Mouse (Mus musculus): ENCODE data around the gene Lmod3. TPM values are rescaled to one million over a fixed set of nuclear protein-coding genes. Genes with fewer than 3 reads are reported as not detected.

The Lmod3 gene
- polyA plus RNA-seq, 1 experiment from 2014 or later: 0.69 TPM

DNA sequence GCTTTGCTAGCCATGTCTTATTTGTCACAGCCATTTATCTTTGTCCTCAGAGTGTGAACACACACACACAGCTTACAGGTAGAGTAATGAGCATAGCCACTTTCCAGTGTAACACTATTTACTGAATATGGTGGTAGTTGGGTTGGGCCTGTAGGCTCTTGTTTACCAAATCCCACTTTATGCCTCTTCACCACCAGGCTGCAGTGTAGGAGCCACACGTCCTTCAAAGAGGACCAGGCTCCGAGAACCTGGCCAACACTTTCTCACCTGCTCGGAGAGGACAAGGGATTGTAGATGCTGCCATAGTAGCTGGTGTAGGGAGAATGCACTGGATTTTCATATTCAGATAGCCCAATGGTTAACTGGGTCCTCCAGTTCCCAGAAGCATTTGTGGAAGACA is 39.5 kb upstream of the Lmod3 start:
- WGBS: 75% methylated on average over 3 of the region's 3 CpGs
- Histone ChIP-seq H3K9me3 (ENCODE audit: control insufficient read depth, low read length) (no peaks in the 10 kb centered on the region), H3K27ac (ENCODE audit: low read length) (peak overlapping the region; percentile 44; the same call in 1 of the 2 replicates), H3K4me3 (ENCODE audit: low read length) (no peak overlapping the region), H3K27me3 (ENCODE audit: control insufficient read depth, insufficient read depth, low read depth, low read length) (no peaks in the 10 kb centered on the region), H3K4me2 (ENCODE audit: low read depth, low read length) (no peak overlapping the region), H3K36me3 (ENCODE audit: control insufficient read depth, insufficient read depth, low read length) (peaks cover 7% of the 10 kb centered on the region), H3K9ac (ENCODE audit: low read length) (no peak overlapping the region), H3K4me1 (replicated peaks; ENCODE audit: control insufficient read depth, insufficient read depth, low read length) (peaks cover 38% of the 10 kb centered on the region)
- ATAC-seq (ENCODE audit: low read depth): no peak

DNA sequence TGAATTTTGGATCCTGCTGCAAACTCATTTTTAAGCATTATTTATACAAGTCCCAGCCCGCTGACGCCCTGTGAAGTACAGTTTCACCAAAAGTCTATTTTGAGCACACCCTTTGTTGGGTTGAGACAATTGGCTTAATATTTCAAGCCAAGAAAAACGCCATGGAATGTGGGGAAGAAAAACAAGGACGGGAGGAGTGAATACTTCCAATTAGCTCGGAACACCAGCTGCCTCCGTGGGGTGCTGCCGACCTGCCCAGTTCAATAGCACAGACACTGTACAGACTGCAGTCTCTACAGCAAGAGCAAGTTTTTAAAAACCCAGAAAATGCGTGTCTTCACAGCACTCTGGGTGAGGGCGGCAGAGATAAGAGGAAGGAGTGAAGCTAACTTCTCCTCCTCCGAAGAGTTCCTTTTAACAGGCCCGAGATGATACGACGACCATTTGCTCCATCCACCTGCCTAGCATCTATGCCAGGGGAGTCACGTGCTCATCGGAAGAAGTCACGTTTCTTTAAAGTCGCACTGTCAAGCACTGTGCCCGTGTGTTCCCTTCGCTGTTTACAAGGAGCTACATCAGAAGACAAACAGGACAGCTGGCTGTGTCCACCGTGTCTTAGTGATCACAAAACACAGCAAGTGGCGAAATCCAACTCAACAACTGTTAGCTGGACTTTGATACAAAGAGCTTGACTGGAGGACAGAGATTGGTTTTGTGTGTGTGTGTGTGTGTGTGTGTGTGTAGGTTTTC is 38.8 kb upstream of the Lmod3 start:
- H3K36me3 ChIP-seq (ENCODE audit: control insufficient read depth, insufficient read depth, low read length): peaks cover 7% of the 10 kb centered on the region
- peaks cover 38% of the 10 kb centered on the region for H3K4me1 ChIP-seq (replicated peaks; ENCODE audit: control insufficient read depth, insufficient read depth, low read length)
- ATAC-seq (ENCODE audit: low read depth): no peak
- 66% methylated on average over 21 of the region's 21 CpGs for whole genome bisulfite sequencing
- H3K4me2 ChIP-seq (ENCODE audit: low read depth, low read length): no peak overlapping the region
- no peaks in the 10 kb centered on the region for H3K9me3 ChIP-seq (ENCODE audit: control insufficient read depth, low read length)
- no peak overlapping the region for H3K27ac ChIP-seq (ENCODE audit: low read length)
- H3K9ac ChIP-seq (ENCODE audit: low read length): no peak overlapping the region
- no peaks in the 10 kb centered on the region for H3K27me3 ChIP-seq (ENCODE audit: control insufficient read depth, insufficient read depth, low read depth, low read length)
- H3K4me3 ChIP-seq (ENCODE audit: low read length): no peak overlapping the region

DNA sequence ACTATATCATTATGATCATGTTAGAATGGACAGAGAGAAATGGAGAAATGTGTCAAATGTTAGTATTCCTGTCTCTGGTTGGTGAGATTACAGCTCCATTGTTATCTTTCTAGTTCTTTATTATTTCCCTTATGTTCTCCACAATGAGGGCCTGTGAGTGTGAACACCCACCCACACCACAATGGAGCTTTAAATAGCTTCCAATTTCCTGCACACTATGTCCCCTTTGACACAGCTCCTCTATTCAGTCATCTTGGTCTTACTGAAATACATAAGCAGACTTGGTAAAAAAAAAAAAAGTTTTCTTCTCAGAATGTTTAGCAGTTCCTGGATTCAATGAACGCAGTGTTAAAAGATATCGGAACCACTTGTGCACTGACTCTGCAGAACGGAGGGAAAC is 38.1 kb upstream of the Lmod3 start:
- peaks cover 5% of the 10 kb centered on the region for H3K36me3 ChIP-seq (ENCODE audit: control insufficient read depth, insufficient read depth, low read length)
- H3K9me3 ChIP-seq (ENCODE audit: control insufficient read depth, low read length): no peaks in the 10 kb centered on the region
- no peak overlapping the region for H3K4me2 ChIP-seq (ENCODE audit: low read depth, low read length)
- H3K27ac ChIP-seq (ENCODE audit: low read length): no peak overlapping the region
- peaks cover 38% of the 10 kb centered on the region for H3K4me1 ChIP-seq (replicated peaks; ENCODE audit: control insufficient read depth, insufficient read depth, low read length)
- no peak overlapping the region for H3K9ac ChIP-seq (ENCODE audit: low read length)
- H3K4me3 ChIP-seq (ENCODE audit: low read length): no peak overlapping the region
- H3K27me3 ChIP-seq (ENCODE audit: control insufficient read depth, insufficient read depth, low read depth, low read length): no peaks in the 10 kb centered on the region
- no peak for ATAC-seq (ENCODE audit: low read depth)
- 45% methylated on average over 3 of the region's 3 CpGs for WGBS

DNA sequence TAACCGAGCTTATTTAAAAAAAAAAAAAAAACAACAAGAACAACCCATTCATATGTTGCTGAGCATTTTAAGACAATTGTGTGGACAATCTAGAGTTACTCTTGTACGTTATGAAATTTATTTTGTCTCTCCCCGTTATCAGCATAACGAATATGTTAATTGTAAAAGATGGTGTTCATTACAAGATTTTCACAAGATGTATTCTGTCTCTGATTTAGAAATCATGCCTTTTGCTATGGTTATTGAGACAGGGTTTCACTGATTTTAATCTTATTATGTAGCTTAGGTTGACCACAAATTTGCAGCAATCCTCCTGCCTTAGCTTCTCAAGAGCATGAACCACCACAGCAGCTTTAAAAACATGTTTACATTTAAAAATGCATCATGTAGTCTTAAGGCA is 37.3 kb upstream of the Lmod3 start:
- H3K4me1 ChIP-seq (replicated peaks; ENCODE audit: control insufficient read depth, insufficient read depth, low read length): peaks cover 38% of the 10 kb centered on the region
- H3K27me3 ChIP-seq (ENCODE audit: control insufficient read depth, insufficient read depth, low read depth, low read length): no peaks in the 10 kb centered on the region
- H3K9me3 ChIP-seq (ENCODE audit: control insufficient read depth, low read length): no peaks in the 10 kb centered on the region
- H3K4me3 ChIP-seq (ENCODE audit: low read length): no peak overlapping the region
- H3K4me2 ChIP-seq (ENCODE audit: low read depth, low read length): no peak overlapping the region
- H3K9ac ChIP-seq (ENCODE audit: low read length): no peak overlapping the region
- 84% methylated on average over 4 of the region's 4 CpGs for WGBS
- H3K36me3 ChIP-seq (ENCODE audit: control insufficient read depth, insufficient read depth, low read length): peaks cover 2% of the 10 kb centered on the region; the same call in 1 of the 2 replicates
- no peak for ATAC-seq (ENCODE audit: low read depth)
- no peak overlapping the region for H3K27ac ChIP-seq (ENCODE audit: low read length)

DNA sequence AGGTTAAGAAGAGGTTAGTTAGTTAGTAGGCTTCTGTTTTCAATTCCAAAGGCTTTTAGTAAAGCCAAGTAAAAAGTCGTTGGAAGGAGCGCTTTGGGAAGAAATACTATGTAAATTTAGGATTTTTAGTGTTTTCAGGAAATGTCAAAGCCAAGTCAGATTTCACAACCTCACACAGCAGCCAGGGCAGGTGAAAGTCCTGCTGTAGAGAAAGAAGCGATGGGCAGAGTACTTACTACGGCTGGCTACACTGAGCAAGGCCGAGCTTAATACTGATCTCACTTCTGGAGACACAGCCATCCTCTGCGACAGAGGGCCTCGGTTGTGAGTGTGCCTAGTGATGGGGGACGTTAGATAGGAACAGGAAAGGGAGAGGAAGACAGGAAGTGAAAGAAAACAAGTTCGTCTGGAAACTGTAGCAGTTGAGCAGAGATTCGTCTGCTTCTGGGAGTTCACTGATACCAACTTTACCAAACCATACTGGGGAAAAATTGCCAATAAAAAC is 36.8 kb upstream of the Lmod3 start:
- ATAC-seq (ENCODE audit: low read depth): no peak

DNA sequence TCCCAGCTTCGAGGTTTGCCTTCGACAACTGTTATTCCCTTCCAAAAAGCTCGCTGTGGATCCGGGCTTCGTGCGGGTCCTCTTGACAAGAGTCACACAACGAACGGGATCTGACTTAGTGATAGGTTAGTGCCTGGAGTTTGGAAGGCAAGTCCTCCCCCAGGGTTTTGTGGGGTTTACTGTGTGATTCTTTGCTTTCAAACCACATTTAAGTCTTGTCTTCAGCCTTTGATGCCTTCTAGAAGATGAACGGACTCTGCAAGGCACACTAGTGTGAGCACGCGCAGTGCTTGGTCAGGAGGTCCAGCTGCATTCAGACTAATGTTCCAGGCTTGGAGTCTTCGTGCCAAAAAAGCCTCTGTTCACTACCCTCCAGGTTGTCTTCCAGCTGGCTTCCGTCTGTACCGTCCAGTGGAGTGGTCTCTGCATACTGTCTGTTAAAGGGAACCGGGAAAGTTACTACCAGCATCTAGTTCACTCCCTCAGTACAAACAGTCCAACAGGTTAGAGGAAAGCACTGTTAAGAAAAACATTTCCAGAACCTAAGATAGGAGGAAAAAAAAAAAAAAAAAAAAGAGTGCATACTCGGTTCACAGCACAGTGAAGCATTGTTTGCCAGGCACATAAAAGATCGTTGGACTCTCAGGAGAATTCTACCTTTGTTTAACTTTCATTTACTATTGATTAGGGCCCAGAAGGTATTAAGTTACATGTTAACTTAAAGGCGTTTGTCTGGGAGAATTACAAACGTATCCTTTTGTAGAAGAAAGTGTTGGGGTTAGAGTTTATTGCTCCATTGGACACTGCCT is 35.7 kb upstream of the Lmod3 start:
- ATAC-seq (ENCODE audit: low read depth): peak; percentile 54; the same call in 1 of the 2 replicates
- Histone ChIP-seq H3K4me2 (ENCODE audit: low read depth, low read length) (no peak overlapping the region), H3K27me3 (ENCODE audit: control insufficient read depth, insufficient read depth, low read depth, low read length) (no peaks in the 10 kb centered on the region), H3K9ac (ENCODE audit: low read length) (no peak overlapping the region), H3K4me1 (replicated peaks; ENCODE audit: control insufficient read depth, insufficient read depth, low read length) (peaks cover 23% of the 10 kb centered on the region), H3K36me3 (ENCODE audit: control insufficient read depth, insufficient read depth, low read length) (peaks cover 2% of the 10 kb centered on the region; the same call in 1 of the 2 replicates), H3K4me3 (ENCODE audit: low read length) (no peak overlapping the region), H3K27ac (ENCODE audit: low read length) (peak overlapping the region; percentile 59; the same call in 1 of the 2 replicates), H3K9me3 (ENCODE audit: control insufficient read depth, low read length) (no peaks in the 10 kb centered on the region)
- 59% methylated on average over 19 of the region's 19 CpGs for WGBS

More for the DNA sequence above, 36.8 kb upstream of the Lmod3 start:
- H3K9me3 ChIP-seq (ENCODE audit: control insufficient read depth, low read length): no peaks in the 10 kb centered on the region
- no peak overlapping the region for H3K9ac ChIP-seq (ENCODE audit: low read length)
- H3K4me1 ChIP-seq (replicated peaks; ENCODE audit: control insufficient read depth, insufficient read depth, low read length): peaks cover 34% of the 10 kb centered on the region
- 0 out of 2 replicates have a peak overlapping the region, but pooled peaks have one; percentile 5 for H3K27ac ChIP-seq (ENCODE audit: low read length)
- 44% methylated on average over 10 of the region's 10 CpGs for WGBS
- H3K4me2 ChIP-seq (ENCODE audit: low read depth, low read length): no peak overlapping the region
- no peaks in the 10 kb centered on the region for H3K27me3 ChIP-seq (ENCODE audit: control insufficient read depth, insufficient read depth, low read depth, low read length)
- H3K4me3 ChIP-seq (ENCODE audit: low read length): no peak overlapping the region
- peaks cover 2% of the 10 kb centered on the region; the same call in 1 of the 2 replicates for H3K36me3 ChIP-seq (ENCODE audit: control insufficient read depth, insufficient read depth, low read length)

DNA sequence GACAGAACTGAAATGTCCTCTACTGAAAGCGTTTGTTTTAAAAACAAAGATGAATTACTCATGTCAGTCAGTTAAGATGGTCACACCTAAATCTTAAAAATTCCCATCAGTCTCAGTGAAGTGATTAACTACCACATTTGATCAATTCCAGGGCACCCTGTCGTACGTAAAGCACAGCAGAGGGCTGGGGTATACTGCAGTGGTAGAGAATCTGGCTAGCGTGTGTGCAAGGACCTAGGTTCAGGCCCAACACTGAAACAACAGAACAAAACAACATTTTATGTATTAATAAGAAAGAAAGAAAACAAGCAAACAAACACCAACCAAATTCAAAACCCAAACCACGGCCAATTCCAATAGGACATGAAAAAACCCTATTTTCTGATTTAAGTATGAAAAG is 33.8 kb upstream of the Lmod3 start:
- H3K27me3 ChIP-seq (ENCODE audit: control insufficient read depth, insufficient read depth, low read depth, low read length): no peaks in the 10 kb centered on the region
- 89% methylated on average over 5 of the region's 5 CpGs for WGBS
- H3K4me3 ChIP-seq (ENCODE audit: low read length): no peak overlapping the region
- H3K9me3 ChIP-seq (ENCODE audit: control insufficient read depth, low read length): no peaks in the 10 kb centered on the region
- peaks cover 16% of the 10 kb centered on the region for H3K4me1 ChIP-seq (replicated peaks; ENCODE audit: control insufficient read depth, insufficient read depth, low read length)
- no peak overlapping the region for H3K4me2 ChIP-seq (ENCODE audit: low read depth, low read length)
- H3K9ac ChIP-seq (ENCODE audit: low read length): no peak overlapping the region
- peaks cover 2% of the 10 kb centered on the region; the same call in 1 of the 2 replicates for H3K36me3 ChIP-seq (ENCODE audit: control insufficient read depth, insufficient read depth, low read length)
- H3K27ac ChIP-seq (ENCODE audit: low read length): no peak overlapping the region
- no peak for ATAC-seq (ENCODE audit: low read depth)

DNA sequence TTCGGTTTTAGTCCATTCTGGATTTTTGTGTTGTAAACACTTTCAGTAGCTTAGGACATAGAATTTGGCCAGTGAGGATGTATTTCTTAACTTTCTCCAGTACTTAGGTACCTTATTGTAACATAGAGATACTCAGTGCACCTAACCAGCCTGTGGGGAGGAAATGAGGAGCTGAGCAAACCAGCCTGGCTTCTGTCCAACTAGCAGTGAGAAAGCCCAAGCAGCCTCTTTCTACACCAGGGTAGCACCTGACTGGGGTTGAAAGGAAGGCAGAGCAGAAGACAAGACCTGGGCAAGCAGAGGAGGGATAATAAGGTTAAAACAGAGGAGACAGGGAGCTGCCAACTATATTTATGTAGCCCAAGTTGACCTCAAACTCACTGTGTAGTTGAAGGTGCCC is 31.1 kb upstream of the Lmod3 start:
- no peak overlapping the region for H3K27ac ChIP-seq (ENCODE audit: low read length)

DNA sequence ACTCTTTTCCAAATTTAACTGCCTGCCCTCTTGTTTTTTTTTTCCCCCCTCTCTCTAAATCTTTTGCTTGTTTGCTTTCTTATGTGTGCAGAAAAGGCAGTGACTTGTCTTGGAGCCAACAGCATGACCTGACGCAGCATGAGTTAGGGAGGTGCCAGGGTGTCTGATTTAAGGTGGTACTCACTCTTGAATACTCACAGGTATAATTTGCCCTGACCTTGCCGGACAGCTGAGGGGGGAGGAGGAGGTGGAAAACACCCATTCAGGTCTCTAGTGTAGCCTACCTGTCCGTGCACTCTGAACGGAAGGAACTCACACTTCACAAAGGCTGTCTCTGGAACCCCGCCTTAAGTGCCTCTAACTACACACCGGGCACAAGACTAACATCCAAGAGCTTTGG is 26.3 kb upstream of the Lmod3 start:
- Histone ChIP-seq H3K4me2 (ENCODE audit: low read depth, low read length) (no peak overlapping the region), H3K27ac (ENCODE audit: low read length) (peak overlapping the region; percentile 32), H3K4me3 (ENCODE audit: low read length) (no peak overlapping the region), H3K9ac (ENCODE audit: low read length) (no peak overlapping the region), H3K4me1 (replicated peaks; ENCODE audit: control insufficient read depth, insufficient read depth, low read length) (peaks cover 12% of the 10 kb centered on the region), H3K9me3 (ENCODE audit: control insufficient read depth, low read length) (no peaks in the 10 kb centered on the region), H3K36me3 (ENCODE audit: control insufficient read depth, insufficient read depth, low read length) (no peaks in the 10 kb centered on the region), H3K27me3 (ENCODE audit: control insufficient read depth, insufficient read depth, low read depth, low read length) (no peaks in the 10 kb centered on the region)
- 42% methylated on average over 6 of the region's 6 CpGs for WGBS
- no peak for ATAC-seq (ENCODE audit: low read depth)

More for the DNA sequence above, 31.1 kb upstream of the Lmod3 start:
- Histone ChIP-seq H3K9me3 (ENCODE audit: control insufficient read depth, low read length) (no peaks in the 10 kb centered on the region), H3K4me1 (replicated peaks; ENCODE audit: control insufficient read depth, insufficient read depth, low read length) (peaks cover 12% of the 10 kb centered on the region), H3K4me2 (ENCODE audit: low read depth, low read length) (no peak overlapping the region), H3K9ac (ENCODE audit: low read length) (no peak overlapping the region), H3K4me3 (ENCODE audit: low read length) (no peak overlapping the region), H3K36me3 (ENCODE audit: control insufficient read depth, insufficient read depth, low read length) (peaks cover 2% of the 10 kb centered on the region; the same call in 1 of the 2 replicates), H3K27me3 (ENCODE audit: control insufficient read depth, insufficient read depth, low read depth, low read length) (no peaks in the 10 kb centered on the region)
- 91% methylated on average over 1 of the region's 1 CpGs for WGBS
- ATAC-seq (ENCODE audit: low read depth): no peak

Data from lung, embryonic 16.5 days (tissue).